8 mouse cellular contexts compared by ENCODE assay signal in the genomic region with DNA sequence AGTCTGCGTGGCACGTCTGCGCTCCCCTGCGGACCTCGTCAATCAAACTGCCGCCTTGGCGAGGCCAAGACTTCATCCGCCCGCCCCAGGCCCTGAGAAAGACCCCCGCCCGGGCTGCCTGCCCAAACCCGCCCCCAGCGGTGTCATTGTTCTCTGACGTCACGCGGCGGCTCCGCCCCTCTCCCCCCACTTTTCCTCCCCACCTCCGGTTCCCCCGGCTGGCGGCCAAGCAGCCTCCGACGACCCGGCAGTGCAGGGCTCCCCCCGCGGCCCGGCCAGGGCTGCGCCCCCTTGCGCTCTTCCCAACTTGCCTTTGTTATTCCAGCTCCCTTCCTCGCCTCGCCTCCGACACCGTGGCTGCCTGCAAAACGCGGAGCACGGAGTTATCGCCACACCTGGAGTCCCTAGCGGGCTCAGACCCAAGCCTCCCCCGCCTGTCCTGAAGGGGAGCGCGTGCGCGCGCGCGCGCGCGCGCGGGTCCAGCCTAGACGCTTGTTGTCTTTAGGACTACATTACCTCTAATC. TPM values are rescaled to one million over a fixed set of nuclear protein-coding genes. Genes with fewer than 3 reads are reported as not detected.
DNase-seq lines count a peak whose midpoint lies in the region; ATAC-seq and TF ChIP-seq lines count a peak whose summit lies in the region.

No protein-coding gene starts in this region.

- no peaks in the 10 kb centered on the region for H3K27me3 ChIP-seq in Patski
- H3K27me3 ChIP-seq in hindbrain, postnatal 0 days (ENCODE audit: insufficient read depth, low read length): no peaks in the 10 kb centered on the region

- in situ Hi-C loops in Patski (cut with MboI; ENCODE audit: low pct_unique_long_range_greater_than_20kb): loop anchor here (5.0 to 10.0 kb wide), 3 partner anchors 85 to 963 kb away; no protein-coding TSS in a partner anchor

- no peaks in the 10 kb centered on the region for H3K9me3 ChIP-seq in hindbrain, postnatal 0 days (ENCODE audit: low read length)

- peak overlapping the region; percentile 99 for H3K4me3 ChIP-seq in gastrocnemius, adult 2 months
- H3K4me3 ChIP-seq in hindbrain, postnatal 0 days (ENCODE audit: low read length): peak overlapping the region; percentile 85

- under 1% methylated on average over 46 of the region's 52 CpGs for WGBS in hindbrain, postnatal 0 days

- H3K4me1 ChIP-seq in hindbrain, postnatal 0 days (ENCODE audit: insufficient read depth, low read length): peaks cover 15% of the 10 kb centered on the region

- intact Hi-C loops in gastrocnemius, adult 2 months (cut with DNase I): loop anchor here (1.0 to 10.0 kb wide), 6 partner anchors 85 to 963 kb away; no protein-coding TSS in a partner anchor

- peak overlapping the region; percentile 96 for H3K9ac ChIP-seq in hindbrain, postnatal 0 days (replicated peaks; ENCODE audit: low read length)

- peak; percentile 32 for ATAC-seq in Patski
- peak; percentile 85 for ATAC-seq in hindbrain, postnatal 0 days

- TF ChIP-seq CTCF in Patski (IDR thresholded peaks at IDR 0.05): no peak
- peak; percentile 65 for TF ChIP-seq CTCF in gastrocnemius, adult 2 months (IDR thresholded peaks at IDR 0.05)
- TF ChIP-seq CTCF in hindbrain, postnatal 0 days (IDR thresholded peaks at IDR 0.05; ENCODE audit: low read depth): peak; percentile 64

- CTCF ChIA-PET in Patski (lab: Charles Lee): interaction anchor here (1.0 to 1.6 kb wide), 4 partner anchors 12 to 109 kb away, joined by 3 to 7 read pairs (median 3); no protein-coding TSS in a partner anchor

- H3K4me2 ChIP-seq in hindbrain, postnatal 0 days (ENCODE audit: low read depth, low read length): peak overlapping the region; percentile 89

- H3K36me3 ChIP-seq in hindbrain, postnatal 0 days (ENCODE audit: insufficient read depth, low read length): no peaks in the 10 kb centered on the region

- peak overlapping the region; percentile 95 for H3K27ac ChIP-seq in gastrocnemius, adult 2 months
- peak overlapping the region; percentile 98 for H3K27ac ChIP-seq in hindbrain, postnatal 0 days

- peak; percentile 87 for DNase-seq in Patski (ENCODE audit: low read depth, low spot score)
- DNase-seq in cerebellum, postnatal 25 days: peak; percentile 99 to 100
- peak; percentile 97 for DNase-seq in gastrocnemius, adult 2 months
- peak; percentile 97 for DNase-seq in hindbrain, postnatal 0 days (ENCODE audit: low spot score)
- peak; percentile 94 to 96 for DNase-seq in left cerebral cortex, adult 18-20 months (ENCODE audit: low spot score in 2 of 2)
- peak; percentile 99 for DNase-seq in lung, postnatal 4 days
- DNase-seq in retina, postnatal 1 day: peak; percentile 99
- DNase-seq in thymus, postnatal 4 days: peak; percentile 95

- POLR2A ChIA-PET in Patski (lab: Charles Lee): interaction anchor here (0.6 to 0.8 kb wide), 2 partner anchors 84 to 110 kb away, joined by 3 to 4 read pairs; no protein-coding TSS in a partner anchor

RNA-seq across cellular contexts. Expression of a gene that starts 1.5 kb away (rescaled TPM):
- 55.2 TPM for polyA plus RNA-seq in Patski (2021)
- 10 to 100 TPM; 27.4 to 34.5 TPM for total RNA-seq in gastrocnemius, adult 2 months (2021)
- 129 and 135 TPM in 2 replicates for total RNA-seq in hindbrain, postnatal 0 days (2014; rRNA removed)
- polyA plus RNA-seq in hindbrain, postnatal 0 days (2015; fragmentation: Nextera tagmentation; extraction: Ambion mirVana): 41.9 and 50.6 TPM in 2 replicates
- total RNA-seq in left cerebral cortex, adult 18-20 months (2021): 100 to 1,000 TPM in 1 of 2 experiments, 10 to 100 TPM in 1; 89.2 to 100 TPM

Comparison
In these comparisons a context has a peak if more than half of its experiments do, and no peak if none do; other contexts are left out.
1. Peak in every context shown above with its lines: DNase-seq, ATAC-seq, H3K4me3 ChIP-seq and H3K27ac ChIP-seq.